Mouse (Mus musculus) embryo, embryonic 9.5 days (tissue): ENCODE measurements around the gene Nono.

Experiments used
- DNase-seq: peaks from one replicate; pipeline ENCODE4 v3.0.0-alpha.2; 2017; ENCODE audit errors: extremely low spot score

The Nono gene

GRCm38 (mm10) chrX:101429142-101429949 is at the start of gene Nono:
Gene Nono, plus strand, starts transcription at chrX:101429318.
- peak; percentile 87 for DNase-seq

GRCm38 (mm10) chrX:101379744-101380143 is 49.4 kb upstream of the Nono start:
- no peak for DNase-seq

- DNase-seq: no peak
Observed at GRCm38 (mm10) chrX:101383455-101383854, 45.7 kb upstream of the Nono start.

GRCm38 (mm10) chrX:101384439-101385137 is 44.5 kb upstream of the Nono start:
- no peak for DNase-seq

GRCm38 (mm10) chrX:101386222-101386621 is 42.9 kb upstream of the Nono start:
- no peak for DNase-seq

- no peak for DNase-seq
Observed at GRCm38 (mm10) chrX:101388866-101389537, 40.1 kb upstream of the Nono start.

GRCm38 (mm10) chrX:101394341-101394740 is 34.8 kb upstream of the Nono start:
- DNase-seq: no peak

GRCm38 (mm10) chrX:101396459-101396858 is 32.7 kb upstream of the Nono start:
- no peak for DNase-seq

GRCm38 (mm10) chrX:101418946-101419724 is 10.0 kb upstream of the Nono start:
- peak; percentile 27 for DNase-seq

GRCm38 (mm10) chrX:101419725-101420699 is 9.1 kb upstream of the Nono start:
- DNase-seq: peak; percentile 84

GRCm38 (mm10) chrX:101420700-101421095 is 8.4 kb upstream of the Nono start, which contains the start of gene Zmym3:
Gene Zmym3, minus strand, starts transcription at chrX:101420849.
- no peak for DNase-seq

- no peak for DNase-seq
Observed at GRCm38 (mm10) chrX:101423462-101423861, 5.7 kb upstream of the Nono start.

- no peak for DNase-seq
Observed at GRCm38 (mm10) chrX:101427774-101428173, 1.3 kb upstream of the Nono start.

GRCm38 (mm10) chrX:101428785-101429141 is 355 bp upstream of the Nono start:
- DNase-seq: peak; percentile 23

GRCm38 (mm10) chrX:101429976-101430375 is 858 bp downstream of the Nono start:
- no peak for DNase-seq

GRCm38 (mm10) chrX:101448886-101449475 is 19.9 kb downstream of the Nono start, which contains the start of gene Itgb1bp2:
Gene Itgb1bp2, plus strand, starts transcription at chrX:101449088.
- no peak for DNase-seq

- no peak for DNase-seq
Observed at GRCm38 (mm10) chrX:101451147-101451546, 22.0 kb downstream of the Nono start.

- DNase-seq: no peak
Observed at GRCm38 (mm10) chrX:101451591-101451990, 22.5 kb downstream of the Nono start.

- DNase-seq: no peak
Observed at GRCm38 (mm10) chrX:101472202-101472601, 43.1 kb downstream of the Nono start.
